Mouse (Mus musculus): ENCODE data around the gene Agtpbp1.

Agtpbp1 gene

DNA sequence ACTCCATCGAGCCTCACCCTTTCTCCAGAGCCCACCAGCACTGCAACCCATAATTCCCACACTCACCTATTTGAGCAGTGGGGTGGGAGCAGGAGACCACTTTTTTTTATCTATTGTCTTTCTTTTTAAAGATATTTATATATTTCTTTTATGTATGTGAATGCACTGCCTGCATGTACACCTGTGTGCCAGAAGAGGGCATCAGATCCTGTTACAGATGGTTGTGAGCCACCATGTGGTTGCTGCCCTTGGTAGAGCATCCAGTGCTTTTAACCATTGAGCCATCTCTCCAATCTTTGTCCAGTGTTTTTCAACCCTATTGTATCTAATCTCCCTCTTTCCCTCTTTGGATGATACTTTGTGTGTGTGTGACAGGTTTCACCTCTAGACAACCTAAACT lies 150.5 kb downstream of the Agtpbp1 start:
- peak; percentile 44 for DNase-seq (ENCODE audit: low read depth, low spot score)

DNA sequence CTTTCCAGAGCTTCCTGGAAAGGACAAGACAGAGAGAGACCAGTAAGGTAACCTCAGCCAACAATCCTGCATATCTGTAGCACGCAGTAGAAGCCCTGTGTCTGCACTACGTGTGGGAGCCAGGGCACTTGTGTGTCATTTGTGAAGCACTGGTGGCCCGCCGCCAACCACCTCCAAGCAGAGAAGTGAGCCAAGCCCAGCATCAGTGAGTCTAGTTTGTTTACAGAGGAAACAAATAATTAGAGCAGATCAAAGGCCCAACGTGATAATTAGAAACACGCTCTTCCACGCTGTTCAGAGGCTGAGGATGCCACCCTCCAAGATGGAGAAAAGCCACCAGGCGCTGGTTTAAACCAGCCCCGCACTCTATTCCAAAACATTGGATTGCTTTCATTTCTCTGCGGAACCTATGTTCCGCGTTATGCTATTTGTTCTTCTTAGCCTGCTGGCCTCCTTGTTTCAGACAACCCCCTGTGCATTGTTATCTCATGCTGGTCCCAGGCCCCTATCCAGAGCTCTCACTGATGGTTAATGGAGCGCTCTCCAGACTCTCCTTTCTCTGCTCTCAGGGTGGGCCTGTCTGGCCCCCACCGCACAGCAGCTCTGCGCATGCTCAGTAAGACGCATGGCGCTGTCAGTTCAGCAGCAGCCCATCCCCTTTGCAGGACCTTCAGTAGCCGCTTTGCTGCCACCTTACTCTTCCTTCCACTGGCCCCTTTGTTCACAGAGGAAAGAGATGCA lies 153.7 kb downstream of the Agtpbp1 start:
- no peak for DNase-seq (ENCODE audit: low read depth, low spot score)

DNA sequence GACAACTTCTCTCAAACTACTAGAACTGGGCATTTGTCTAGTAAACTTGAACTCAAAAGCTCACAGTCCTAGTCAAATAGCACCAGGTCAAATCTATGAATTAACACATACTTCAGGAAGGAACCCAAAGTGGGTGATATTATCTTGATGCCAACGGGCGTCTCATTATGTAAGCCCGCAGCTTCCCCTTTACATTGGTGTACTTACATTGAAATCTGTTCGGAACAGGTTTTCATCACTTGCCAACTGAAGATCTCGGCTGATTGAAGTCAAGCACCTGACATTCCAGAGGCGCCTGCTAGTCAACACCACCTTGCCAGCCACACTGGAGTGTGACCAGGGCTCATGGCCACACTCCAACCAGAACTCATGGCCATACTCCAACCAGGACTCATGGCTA lies 155.7 kb downstream of the Agtpbp1 start:
- no peak for DNase-seq (ENCODE audit: low read depth, low spot score)

DNA sequence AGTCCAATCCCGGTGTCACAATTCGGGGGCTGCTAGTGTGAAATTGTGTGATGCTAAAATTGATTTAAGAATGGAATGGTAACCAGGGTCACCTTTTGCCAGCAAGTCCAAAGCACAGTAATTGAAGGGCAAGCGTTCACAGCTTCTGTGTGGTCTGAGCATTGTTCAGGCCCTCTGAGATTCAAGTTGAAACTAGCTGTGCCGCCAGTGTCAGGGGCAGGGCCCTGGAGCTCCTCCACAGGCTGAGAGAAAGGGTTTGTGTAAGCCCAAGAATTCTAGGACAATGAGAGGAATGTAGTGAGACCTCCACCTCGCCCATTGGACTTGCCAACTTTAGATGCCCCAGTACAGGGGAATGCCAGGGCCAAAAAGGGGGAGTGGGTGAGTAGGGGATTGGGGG lies 161.2 kb downstream of the Agtpbp1 start:
- DNase-seq (ENCODE audit: low read depth, low spot score) = no peak

DNA sequence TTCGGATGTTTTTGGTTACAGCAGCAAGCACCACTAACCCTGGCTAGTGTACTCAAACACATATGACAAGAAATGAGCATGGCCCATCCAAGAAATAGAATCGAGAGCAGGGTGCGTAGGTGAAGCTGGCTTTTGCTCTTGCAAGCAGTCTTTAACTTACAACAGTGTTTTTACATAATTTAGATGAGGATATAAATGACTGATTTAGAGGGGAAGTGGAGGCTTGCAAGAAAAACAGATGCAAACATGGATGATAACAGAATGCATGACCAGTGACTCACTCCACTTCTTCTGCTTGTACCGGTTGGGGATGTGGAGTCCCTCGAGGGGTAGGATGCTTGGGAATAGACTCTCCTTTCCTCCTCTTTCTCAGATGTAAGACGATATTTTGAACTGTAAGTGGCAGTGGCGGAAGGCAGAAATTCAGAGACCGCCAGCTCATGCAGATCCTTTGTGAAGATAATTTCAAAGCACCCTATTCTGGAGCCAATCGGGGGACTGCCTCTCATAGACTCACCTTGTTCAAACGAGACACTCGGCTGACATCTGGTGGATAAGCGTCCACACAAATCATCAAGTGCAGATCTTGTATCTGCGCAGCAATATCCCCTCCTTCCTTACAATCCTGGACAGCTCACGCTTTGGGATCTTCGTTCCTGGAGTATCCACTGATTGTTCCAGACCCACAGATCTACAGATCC lies 168.3 kb downstream of the Agtpbp1 start:
- no peak for DNase-seq (ENCODE audit: low read depth, low spot score)

DNA sequence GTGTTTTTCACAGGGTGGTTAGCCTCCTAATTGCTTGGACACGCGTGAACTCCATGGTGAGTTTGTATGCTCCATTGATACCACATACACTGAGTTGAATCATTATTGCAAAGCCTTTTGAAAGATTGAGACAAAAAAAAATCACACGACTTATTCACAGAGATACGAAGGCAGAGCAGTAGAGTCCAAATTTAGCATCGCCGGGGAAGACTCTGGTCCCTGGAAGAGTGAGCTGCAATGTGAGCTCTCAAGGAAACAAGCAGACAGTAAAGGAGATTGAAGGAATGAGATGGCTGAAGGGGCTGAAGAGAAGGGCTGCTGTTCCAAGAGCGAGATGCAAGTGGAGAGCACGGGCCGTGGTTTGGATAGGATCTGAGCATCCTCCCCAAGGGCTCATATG lies 171.1 kb downstream of the Agtpbp1 start:
- DNase-seq (ENCODE audit: low read depth, low spot score) = no peak

DNA sequence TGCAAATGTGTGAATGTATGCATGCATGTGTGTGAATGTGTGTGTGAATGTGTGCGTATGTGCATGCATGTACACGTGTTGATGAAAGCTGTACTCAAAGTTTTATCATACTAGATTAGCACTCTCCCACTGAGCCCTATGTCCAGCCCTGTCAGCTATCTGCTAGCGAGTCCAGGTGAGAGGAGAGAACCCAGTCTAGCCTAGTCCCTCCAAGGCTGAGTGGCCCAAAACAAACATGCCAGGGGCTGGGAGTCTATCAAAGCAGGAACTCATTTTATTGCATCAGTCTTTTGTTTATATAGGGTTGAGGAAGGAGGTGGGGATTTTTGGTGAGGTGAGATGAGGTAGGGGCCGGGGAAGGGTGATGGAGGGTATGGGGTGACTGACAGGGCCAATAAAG lies 172.4 kb downstream of the Agtpbp1 start:
- no peak for DNase-seq (ENCODE audit: low read depth, low spot score)

DNA sequence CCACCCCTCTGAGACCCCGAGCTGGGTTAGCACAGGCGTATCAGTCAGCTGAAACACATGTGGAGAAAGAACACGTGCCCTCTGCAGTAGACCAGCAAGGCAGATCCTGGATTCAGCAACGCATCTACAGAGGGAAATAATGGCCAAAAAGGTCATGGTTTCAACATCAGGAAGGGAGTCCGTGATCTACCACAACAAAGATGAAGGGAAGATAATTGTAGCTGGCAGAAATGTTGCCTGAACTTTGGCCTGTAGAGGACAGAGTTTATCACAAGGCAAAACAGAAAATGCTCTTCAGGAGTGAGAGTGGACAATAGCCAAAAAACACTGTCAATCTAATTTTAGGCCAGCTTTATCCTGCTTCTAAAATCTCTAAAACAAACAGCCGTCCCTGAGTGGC lies 177.8 kb downstream of the Agtpbp1 start:
- no peak for DNase-seq (ENCODE audit: low read depth, low spot score)

DNA sequence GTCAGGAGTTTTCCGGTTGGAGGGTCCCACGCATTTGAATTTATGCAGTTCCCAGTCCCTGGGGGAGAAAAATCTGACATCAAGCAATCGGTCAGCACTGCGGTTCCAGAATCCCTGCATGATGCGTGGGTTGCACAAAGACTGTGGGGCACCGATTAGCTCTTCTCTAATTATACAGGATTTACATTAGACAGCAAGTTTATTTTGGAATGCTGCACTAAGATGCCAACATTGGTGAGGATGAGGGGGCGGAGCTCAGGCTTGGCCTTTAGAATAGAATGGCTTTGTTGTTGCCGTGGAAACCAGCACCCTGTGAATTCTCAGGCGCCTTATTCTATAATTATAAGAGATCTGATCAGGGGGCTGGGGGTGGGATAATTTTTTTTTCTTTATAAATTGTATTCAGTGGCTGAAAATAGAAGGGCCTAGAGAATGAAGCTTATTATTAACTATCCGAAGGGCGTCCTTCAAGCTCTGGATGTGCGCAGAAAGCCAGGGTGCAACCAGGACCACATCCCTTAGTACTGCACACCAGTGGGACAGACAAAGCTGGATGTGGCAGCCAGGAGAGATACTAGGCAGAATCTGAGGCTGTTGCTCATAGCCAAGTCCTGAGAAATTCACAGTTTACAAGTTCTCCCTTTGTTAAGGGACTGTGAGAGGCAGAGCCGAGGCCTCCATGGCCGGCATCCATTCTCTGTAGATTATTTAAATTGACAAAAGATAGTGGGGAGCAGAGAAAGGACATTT lies 182.8 kb downstream of the Agtpbp1 start:
- no peak for DNase-seq (ENCODE audit: low read depth, low spot score)

DNA sequence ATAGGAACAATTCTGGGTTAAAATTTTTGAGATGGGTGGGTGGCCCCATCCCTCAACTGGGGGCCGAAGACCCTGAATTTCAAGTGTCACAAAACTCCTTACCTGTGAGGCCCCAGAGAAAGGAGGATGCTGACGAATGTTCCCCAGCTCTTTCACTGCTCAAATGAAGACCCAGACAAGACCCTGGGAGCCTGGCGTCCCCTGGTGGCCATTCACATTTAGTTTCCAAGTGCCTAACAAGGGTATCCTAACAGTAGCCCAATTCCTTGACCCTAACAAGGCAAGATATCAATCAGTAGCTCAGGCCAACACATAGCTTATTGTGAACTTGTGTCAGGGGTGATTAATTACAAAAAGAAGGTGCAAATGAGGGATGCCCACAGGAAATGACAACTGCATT lies 187.5 kb downstream of the Agtpbp1 start:
- peak; percentile 31 for DNase-seq (ENCODE audit: low read depth, low spot score)

Data from A20 (cell line).